Mouse (Mus musculus) ES-E14 (cell line): ENCODE results near the gene Fat1. TPM values are rescaled to one million over a fixed set of nuclear protein-coding genes. Genes with fewer than 3 reads are reported as not detected.
A peak's percentile ranks its signal among the peaks of the same experiment; 100 is the strongest.

Source experiments
- DNase-seq: peaks from one replicate; pipeline ENCODE4 v3.0.0-alpha.2; 2013; ENCODE audit warnings: low read depth, low spot score
- H3K27ac ChIP-seq: 2 replicates; pipeline ENCODE4 v1.5.1; 2012; ENCODE audit warnings: low read depth, mild to moderate bottlenecking, low read length, moderate library complexity, mixed read lengths; ENCODE audit not compliant: poor library complexity, insufficient read depth, severe bottlenecking
- H3K36me3 ChIP-seq: 2 replicates; pipeline ENCODE4 v1.6.1; 2012; ENCODE audit warnings: mild to moderate bottlenecking, low read length, moderate library complexity, mixed read lengths; ENCODE audit not compliant: control insufficient read depth, poor library complexity, insufficient read depth, severe bottlenecking
- H3K4me1 ChIP-seq, 2 experiments: fragments of 150-350 bp in 1 of 2; sonication (generic) in 1 of 2; 2 replicates each; pipeline ENCODE4 v1.6.1; 2012; ENCODE audit warnings: low read length in 2 of 2, mild to moderate bottlenecking in 1 of 2, mixed read lengths in 1 of 2; ENCODE audit not compliant: control insufficient read depth in 2 of 2, insufficient read depth in 2 of 2, poor library complexity in 1 of 2
- H3K4me3 ChIP-seq, 2 experiments: fragments of 150-350 bp in 1 of 2; sonication (generic) in 1 of 2; 2 replicates each; pipeline ENCODE4 v1.5.1; 2012; ENCODE audit warnings: low read length in 2 of 2, low read depth in 1 of 2, mild to moderate bottlenecking in 1 of 2, mixed read lengths in 1 of 2; ENCODE audit not compliant: insufficient read depth in 1 of 2, poor library complexity in 1 of 2, severe bottlenecking in 1 of 2
- H3K9ac ChIP-seq: 2 replicates; pipeline ENCODE4 v1.6.1; 2012; ENCODE audit warnings: low read depth, mild to moderate bottlenecking, low read length, mixed read lengths; ENCODE audit not compliant: poor library complexity, insufficient read depth, severe bottlenecking
- H3K9me3 ChIP-seq: fragments of 150-350 bp; sonication (generic); 2 replicates; pipeline ENCODE4 v1.6.1; 2012; ENCODE audit warnings: low read depth, mild to moderate bottlenecking, low read length; ENCODE audit not compliant: control insufficient read depth, insufficient read depth
- CHD2 ChIP-seq: IDR thresholded peaks from 2 replicates; pipeline ENCODE4 v1.6.1; 2014; ENCODE audit warnings: mild to moderate bottlenecking, low read depth, low read length, inconsistent platforms
- HCFC1 ChIP-seq: IDR thresholded peaks from 2 replicates; pipeline ENCODE4 v1.6.1; 2012; ENCODE audit warnings: low read length, inconsistent platforms, borderline replicate concordance; ENCODE audit not compliant: insufficient read depth
- MAFK ChIP-seq: IDR thresholded peaks from 2 replicates; pipeline ENCODE4 v1.6.1; 2014; ENCODE audit warnings: mild to moderate bottlenecking, low read depth, low read length, inconsistent platforms; ENCODE audit not compliant: insufficient read depth
- ZC3H11A ChIP-seq: IDR thresholded peaks from 2 replicates; pipeline ENCODE4 v1.6.1; 2012; ENCODE audit warnings: low read depth, mild to moderate bottlenecking, inconsistent platforms, low read length, borderline replicate concordance
- ZNF384 ChIP-seq: IDR thresholded peaks from 2 replicates; pipeline ENCODE4 v1.6.1; 2012; ENCODE audit warnings: low read depth, low read length, inconsistent platforms
- in situ Hi-C, 2 experiments: fragments of 600-800 bp; cut with MboI; formaldehyde crosslinking; loops; one replicate each; pipeline ENCODE4 v1.15.1; 2025; ENCODE audit warnings: low sequenced_read_pairs in 2 of 2, inconsistent platforms in 1 of 2; ENCODE audit not compliant: unreplicated experiment in 2 of 2
- total RNA-seq: library from RNA; depleted of rRNA; stranded (reverse); fragments of 300-350 nt; gene quantifications from 2 replicates; pipeline ENCODE4 v1.2.3, GENCODE M21; 2012

Fat1 gene
- total RNA-seq, 1 experiment = 196 TPM

GRCm38 (mm10) chr8:44933478-44933877 is 1.8 kb upstream of the Fat1 start:
- Histone ChIP-seq H3K9ac (no peak overlapping the region), H3K9me3 (no peaks in the 10 kb centered on the region), H3K36me3 (no peaks in the 10 kb centered on the region), H3K4me3 (no peak overlapping the region), H3K4me1 (no peaks in the 10 kb centered on the region), H3K27ac (no peak overlapping the region)
- TF ChIP-seq ZC3H11A (no peak), CHD2 (no peak), MAFK (no peak)
- no peak for DNase-seq
- in situ Hi-C loops = no loop called here

- H3K9ac ChIP-seq = peak overlapping the region; percentile 66
- no peak for DNase-seq
- TF ChIP-seq MAFK = no peak
- TF ChIP-seq CHD2 = no peak
- TF ChIP-seq ZNF384 = peak; percentile 48; the same call in 1 of the 2 replicates
- no peak overlapping the region for H3K27ac ChIP-seq
- H3K36me3 ChIP-seq = no peaks in the 10 kb centered on the region
- no peaks in the 10 kb centered on the region for H3K9me3 ChIP-seq
- H3K4me3 ChIP-seq = peak overlapping the region; percentile 88 to 93
- no peaks in the 10 kb centered on the region for H3K4me1 ChIP-seq
- in situ Hi-C loops = no loop called here
Measured at GRCm38 (mm10) chr8:44934416-44934815, 831 bp upstream of the Fat1 start.

- no peak for TF ChIP-seq CHD2
- TF ChIP-seq MAFK = no peak
- TF ChIP-seq ZNF384 = no peak
- no peak for TF ChIP-seq ZC3H11A
- no peak for TF ChIP-seq HCFC1
- Histone ChIP-seq H3K4me3 (peak overlapping the region; percentile 88 to 93), H3K9ac (peak overlapping the region; percentile 94), H3K4me1 (no peaks in the 10 kb centered on the region), H3K36me3 (no peaks in the 10 kb centered on the region), H3K9me3 (no peaks in the 10 kb centered on the region), H3K27ac (peak overlapping the region; percentile 81)
- in situ Hi-C loops = no loop called here
- DNase-seq = peak; percentile 75
Measured at GRCm38 (mm10) chr8:44935741-44936140, 494 bp downstream of the Fat1 start.

- H3K4me1 ChIP-seq = 0 out of 4 replicates have a peak, but pooled peaks cover 0 to 2% of the 10 kb centered on the region in 2 experiments
- H3K27ac ChIP-seq = peak overlapping the region; percentile 88
- peaks cover 6% of the 10 kb centered on the region for H3K36me3 ChIP-seq
- in situ Hi-C loops = no loop called here
- H3K4me3 ChIP-seq = peak overlapping the region; percentile 88 to 93
- no peak for DNase-seq
- H3K9ac ChIP-seq = peak overlapping the region; percentile 81
- no peak for TF ChIP-seq HCFC1
- no peak for TF ChIP-seq ZNF384
- H3K9me3 ChIP-seq = no peaks in the 10 kb centered on the region
Measured at GRCm38 (mm10) chr8:44936481-44936961, 1.3 kb downstream of the Fat1 start.

GRCm38 (mm10) chr8:44937141-44937825 is 2.0 kb downstream of the Fat1 start:
- H3K27ac ChIP-seq = peak overlapping the region; percentile 88
- in situ Hi-C loops = no loop called here
- H3K36me3 ChIP-seq = peaks cover 10% of the 10 kb centered on the region
- H3K4me1 ChIP-seq = 0 out of 4 replicates have a peak, but pooled peaks cover 0 to 2% of the 10 kb centered on the region in 2 experiments
- peak; percentile 54; the same call in 1 of the 2 replicates for TF ChIP-seq HCFC1
- peak; percentile 86 for TF ChIP-seq ZNF384
- no peak for TF ChIP-seq MAFK
- TF ChIP-seq CHD2 = peak; percentile 55
- TF ChIP-seq ZC3H11A = no peak
- H3K4me3 ChIP-seq = peak overlapping the region; percentile 88 to 93
- peak; percentile 69 for DNase-seq
- peak overlapping the region; percentile 81 for H3K9ac ChIP-seq
- no peaks in the 10 kb centered on the region for H3K9me3 ChIP-seq
